Mouse (Mus musculus) forebrain, postnatal 0 days (tissue): Measurements from ENCODE around the gene Fndc3b. TPM values are rescaled to one million over a fixed set of nuclear protein-coding genes. Genes with fewer than 3 reads are reported as not detected.

ENCODE experiments used
- ATAC-seq: fragments of 200-750 bp; cut with Nextera tagmentation; 2 replicates; pipeline ENCODE4 v1.8.0; 2017; ENCODE audit warnings: mild to moderate bottlenecking, moderate library complexity
- DNase-seq: peaks from one replicate; pipeline ENCODE4 v3.0.0-alpha.2; 2015
- H3K27ac ChIP-seq: fragments of 300-500 bp; sonication (generic); 2 replicates; pipeline ENCODE4 v1.5.1; 2014; ENCODE audit warnings: low read depth, mild to moderate bottlenecking, antibody characterized with exemption, low read length, moderate library complexity, mixed read lengths
- H3K27me3 ChIP-seq: fragments of 300-500 bp; sonication (generic); 2 replicates; pipeline ENCODE4 v1.6.1; 2014; ENCODE audit warnings: mild to moderate bottlenecking, low read length, mixed read lengths; ENCODE audit not compliant: insufficient read depth
- H3K36me3 ChIP-seq: fragments of 300-500 bp; sonication (generic); 2 replicates; pipeline ENCODE4 v1.6.1; 2014; ENCODE audit warnings: mild to moderate bottlenecking, moderate library complexity; ENCODE audit not compliant: insufficient read depth
- H3K4me1 ChIP-seq: fragments of 300-500 bp; sonication (generic); 2 replicates; pipeline ENCODE4 v1.6.1; 2014; ENCODE audit warnings: antibody characterized with exemption; ENCODE audit not compliant: insufficient read depth
- H3K4me2 ChIP-seq: fragments of 300-500 bp; sonication (generic); 2 replicates; pipeline ENCODE4 v1.6.1; 2014; ENCODE audit warnings: low read depth, mild to moderate bottlenecking, moderate library complexity
- H3K4me3 ChIP-seq: fragments of 300-500 bp; sonication (generic); 2 replicates; pipeline ENCODE4 v1.5.1; 2014; ENCODE audit warnings: low read depth, low read length, mixed read lengths
- H3K9ac ChIP-seq: fragments of 300-500 bp; sonication (generic); 2 replicates; pipeline ENCODE4 v1.6.1; 2014; ENCODE audit warnings: mild to moderate bottlenecking
- H3K9me3 ChIP-seq: fragments of 300-500 bp; sonication (generic); 2 replicates; pipeline ENCODE4 v1.6.1; 2016; ENCODE audit warnings: low read length
- CTCF ChIP-seq: sonication (generic); IDR thresholded peaks from 2 replicates; pipeline ENCODE4 v1.5.1; 2016; ENCODE audit warnings: antibody characterized with exemption, control low read depth, low read depth
- WGBS: fragments of 180-500 bp; shearing (Covaris S2); extraction: QIAGEN DNeasy Blood & Tissue Kit; methylation state at CpG from one replicate; pipeline ENCODE4 v1.1.7; 2014; 5-methylcytosine and 5-hydroxymethylcytosine counted together
- polyA plus RNA-seq: library from polyadenylated mRNA; unstranded; fragments of >200 nt; fragmentation: Nextera tagmentation; extraction: Ambion mirVana; gene quantifications from 2 replicates; pipeline ENCODE4 v1.2.1, GENCODE M21; 2015
- total RNA-seq: library from RNA; depleted of rRNA; stranded (reverse); fragments of >200 nt; gene quantifications from 2 replicates; pipeline ENCODE4 v1.2.3, GENCODE M21; 2014

Fndc3b gene
- total and polyA plus RNA-seq, 2 experiments from 2014 or later, result 5.7 to 18.3 TPM

- no peak for ATAC-seq
- no peaks in the 10 kb centered on the region for H3K9me3 ChIP-seq
Observed at GRCm38 (mm10) chr3:27655042-27655441, 56.1 kb downstream of the Fndc3b start.

DNA sequence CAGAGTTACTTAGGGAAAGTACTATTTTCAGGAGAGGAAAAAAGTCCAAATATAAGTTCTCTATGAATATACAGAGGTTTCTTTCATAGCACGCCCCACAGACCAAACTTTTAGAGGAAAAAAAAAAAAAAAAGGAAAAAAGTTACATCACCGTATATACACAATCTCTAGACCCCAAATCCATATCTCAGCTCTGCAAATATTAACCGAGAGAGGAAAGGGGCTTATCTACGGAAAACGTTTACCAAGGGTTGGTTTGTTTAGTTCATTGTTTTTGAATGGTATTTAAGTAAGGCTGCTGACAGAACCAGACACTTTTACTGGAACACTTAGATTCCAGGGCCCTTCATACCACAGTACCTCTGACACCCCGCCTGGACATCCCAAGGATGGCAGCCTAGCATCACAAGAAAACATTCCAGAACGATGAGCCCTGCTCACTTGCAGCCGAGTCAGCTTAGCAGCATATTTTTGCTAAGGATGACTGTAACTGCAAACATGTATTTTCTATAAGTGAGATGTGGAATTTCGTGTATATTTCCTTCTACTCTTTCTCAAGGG lies 58.6 kb downstream of the Fndc3b start:
- H3K4me1 ChIP-seq, result peaks cover 4% of the 10 kb centered on the region
- no peaks in the 10 kb centered on the region for H3K27me3 ChIP-seq
- TF ChIP-seq CTCF, result no peak
- no peaks in the 10 kb centered on the region for H3K9me3 ChIP-seq
- no peak overlapping the region for H3K27ac ChIP-seq
- H3K36me3 ChIP-seq, result no peaks in the 10 kb centered on the region
- DNase-seq, result no peak
- no peak for ATAC-seq
- no peak overlapping the region for H3K9ac ChIP-seq
- no peak overlapping the region for H3K4me2 ChIP-seq
- WGBS, result 84% methylated on average over 9 of the region's 9 CpGs
- no peak overlapping the region for H3K4me3 ChIP-seq

More at GRCm38 (mm10) chr3:27655042-27655441, 56.1 kb downstream of the Fndc3b start:
- 91% methylated on average over 11 of the region's 11 CpGs for WGBS
- H3K4me3 ChIP-seq, result no peak overlapping the region
- no peak for TF ChIP-seq CTCF
- peaks cover 4% of the 10 kb centered on the region for H3K4me1 ChIP-seq
- H3K9ac ChIP-seq, result no peak overlapping the region
- no peaks in the 10 kb centered on the region for H3K36me3 ChIP-seq
- DNase-seq, result no peak
- no peak overlapping the region for H3K4me2 ChIP-seq
- H3K27ac ChIP-seq, result no peak overlapping the region
- H3K27me3 ChIP-seq, result no peaks in the 10 kb centered on the region

GRCm38 (mm10) chr3:27651731-27652130 lies 59.4 kb downstream of the Fndc3b start:
- no peaks in the 10 kb centered on the region for H3K27me3 ChIP-seq
- no peaks in the 10 kb centered on the region for H3K36me3 ChIP-seq
- WGBS, result 23% methylated on average over 6 of the region's 6 CpGs
- no peak overlapping the region for H3K27ac ChIP-seq
- no peaks in the 10 kb centered on the region for H3K9me3 ChIP-seq
- no peak for TF ChIP-seq CTCF
- ATAC-seq (peak; percentile 34), DNase-seq (no peak)
- no peak overlapping the region for H3K4me3 ChIP-seq
- H3K4me2 ChIP-seq, result no peak overlapping the region
- H3K4me1 ChIP-seq, result peaks cover 4% of the 10 kb centered on the region
- no peak overlapping the region for H3K9ac ChIP-seq

- H3K4me2 ChIP-seq, result no peak overlapping the region
- no peaks in the 10 kb centered on the region for H3K27me3 ChIP-seq
- ATAC-seq (no peak; the same call in 1 of the 2 replicates), DNase-seq (no peak)
- H3K36me3 ChIP-seq, result no peaks in the 10 kb centered on the region
- WGBS, result 80% methylated on average over 11 of the region's 11 CpGs
- no peaks in the 10 kb centered on the region for H3K9me3 ChIP-seq
- H3K9ac ChIP-seq, result no peak overlapping the region
- TF ChIP-seq CTCF, result no peak
- H3K4me3 ChIP-seq, result no peak overlapping the region
- no peak overlapping the region for H3K27ac ChIP-seq
- H3K4me1 ChIP-seq, result peaks cover 4% of the 10 kb centered on the region
Observed at GRCm38 (mm10) chr3:27650083-27650482, 61.0 kb downstream of the Fndc3b start.

GRCm38 (mm10) chr3:27649316-27649715 lies 61.8 kb downstream of the Fndc3b start:
- Histone ChIP-seq H3K36me3 (no peaks in the 10 kb centered on the region), H3K9me3 (no peaks in the 10 kb centered on the region), H3K27ac (no peak overlapping the region), H3K4me2 (no peak overlapping the region), H3K9ac (no peak overlapping the region), H3K27me3 (no peaks in the 10 kb centered on the region), H3K4me1 (peaks cover 4% of the 10 kb centered on the region), H3K4me3 (no peak overlapping the region)
- no peak for DNase-seq
- 50% methylated on average over 1 of the region's 1 CpGs for WGBS
- TF ChIP-seq CTCF, result no peak
- no peak for ATAC-seq

- no peak overlapping the region for H3K9ac ChIP-seq
- no peak overlapping the region for H3K4me2 ChIP-seq
- no peak overlapping the region for H3K27ac ChIP-seq
- no peak for TF ChIP-seq CTCF
- H3K27me3 ChIP-seq, result no peaks in the 10 kb centered on the region
- H3K36me3 ChIP-seq, result no peaks in the 10 kb centered on the region
- H3K4me1 ChIP-seq, result no peaks in the 10 kb centered on the region
- DNase-seq (no peak), ATAC-seq (no peak)
- H3K4me3 ChIP-seq, result no peak overlapping the region
- no peaks in the 10 kb centered on the region for H3K9me3 ChIP-seq
- 81% methylated on average over 6 of the region's 6 CpGs for WGBS
Observed at GRCm38 (mm10) chr3:27642381-27642780, 68.7 kb downstream of the Fndc3b start.

DNA sequence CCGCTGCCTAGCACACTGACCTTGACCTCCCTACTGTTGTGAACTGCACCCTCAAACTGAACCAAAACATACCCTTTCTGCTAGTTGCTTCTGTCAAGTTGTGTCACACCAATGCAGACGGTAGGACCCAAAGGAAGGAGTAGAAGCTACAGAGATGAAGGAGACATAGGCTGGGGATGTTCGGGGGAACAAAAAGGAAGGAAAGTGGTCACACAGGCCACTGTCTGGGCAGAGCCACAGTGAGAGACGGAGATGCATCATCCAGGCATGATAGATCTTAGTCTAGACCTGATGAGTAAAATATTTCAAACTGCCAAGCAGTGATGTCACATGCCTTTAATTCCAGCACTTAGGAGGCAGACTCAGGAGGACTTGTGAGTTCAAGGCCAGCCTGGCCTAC lies 71.4 kb downstream of the Fndc3b start:
- no peaks in the 10 kb centered on the region for H3K36me3 ChIP-seq
- H3K4me2 ChIP-seq, result no peak overlapping the region
- no peak for DNase-seq
- no peaks in the 10 kb centered on the region for H3K27me3 ChIP-seq
- WGBS, result 90% methylated on average over 4 of the region's 4 CpGs
- TF ChIP-seq CTCF, result no peak
- H3K27ac ChIP-seq, result no peak overlapping the region
- no peaks in the 10 kb centered on the region for H3K4me1 ChIP-seq
- no peak overlapping the region for H3K4me3 ChIP-seq
- H3K9me3 ChIP-seq, result no peaks in the 10 kb centered on the region
- no peak overlapping the region for H3K9ac ChIP-seq
- ATAC-seq, result no peak
